Mouse (Mus musculus) lung, embryonic 14.5 days (tissue): ENCODE measurements around the gene B4galnt4. TPM values are rescaled to one million over a fixed set of nuclear protein-coding genes. Genes with fewer than 3 reads are reported as not detected.

Experiments used
- ATAC-seq: fragments of 200-750 bp; cut with Nextera tagmentation; 2 replicates; pipeline ENCODE4 v1.8.0; 2017; ENCODE audit warnings: mild to moderate bottlenecking, moderate TSS enrichment, moderate library complexity; ENCODE audit not compliant: insufficient read depth
- DNase-seq: peaks from one replicate; pipeline ENCODE4 v3.0.0-alpha.2; 2015
- H3K27ac ChIP-seq: fragments of 300-500 bp; sonication (generic); 2 replicates; pipeline ENCODE4 v1.5.1; 2014; ENCODE audit warnings: low read depth, mild to moderate bottlenecking, moderate library complexity
- H3K27me3 ChIP-seq: fragments of 300-500 bp; sonication (generic); 2 replicates; pipeline ENCODE4 v1.6.1; 2014; ENCODE audit warnings: low read length, control low read depth; ENCODE audit not compliant: insufficient read depth
- H3K36me3 ChIP-seq: fragments of 300-500 bp; sonication (generic); 2 replicates; pipeline ENCODE4 v1.6.1; 2014; ENCODE audit warnings: control low read depth; ENCODE audit not compliant: insufficient read depth
- H3K4me1 ChIP-seq: fragments of 300-500 bp; sonication (generic); 2 replicates; pipeline ENCODE4 v1.6.1; 2014; ENCODE audit warnings: antibody characterized with exemption, control low read depth; ENCODE audit not compliant: insufficient read depth
- H3K4me2 ChIP-seq: fragments of 300-500 bp; sonication (generic); 2 replicates; pipeline ENCODE4 v1.6.1; 2014; ENCODE audit warnings: mild to moderate bottlenecking
- H3K4me3 ChIP-seq: fragments of 300-500 bp; sonication (generic); 2 replicates; pipeline ENCODE4 v1.5.1; 2014; ENCODE audit warnings: low read depth, low read length
- H3K9ac ChIP-seq: fragments of 300-500 bp; sonication (generic); 2 replicates; pipeline ENCODE4 v1.6.1; 2014
- H3K9me3 ChIP-seq: fragments of 300-500 bp; sonication (generic); 2 replicates; pipeline ENCODE4 v1.6.1; 2016; ENCODE audit warnings: low read depth, low read length, control low read depth
- CTCF ChIP-seq: IDR thresholded peaks from 2 replicates; pipeline ENCODE4 v1.5.1; 2016; ENCODE audit warnings: antibody characterized with exemption, low read depth
- WGBS: fragments of 180-500 bp; shearing (Covaris S2); extraction: QIAGEN DNeasy Blood & Tissue Kit; methylation state at CpG from one replicate; pipeline ENCODE4 v1.1.7; 2014; 5-methylcytosine and 5-hydroxymethylcytosine counted together
- polyA plus RNA-seq: library from polyadenylated mRNA; unstranded; fragments of >200 nt; fragmentation: Nextera tagmentation; extraction: Ambion mirVana; gene quantifications from 2 replicates; pipeline ENCODE4 v1.2.1, GENCODE M21; 2014

Gene B4galnt4
- polyA plus RNA-seq, 1 experiment from 2014 or later, result 5.6 TPM

GRCm38 (mm10) chr7:141055785-141056184 is 5.1 kb upstream of the B4galnt4 start:
- ATAC-seq (no peak), DNase-seq (no peak)
- Histone ChIP-seq H3K27me3 (peaks cover 7% of the 10 kb centered on the region; the same call in 1 of the 2 replicates), H3K9ac (no peak overlapping the region), H3K27ac (no peak overlapping the region), H3K36me3 (no peaks in the 10 kb centered on the region), H3K4me2 (no peak overlapping the region), H3K9me3 (no peaks in the 10 kb centered on the region), H3K4me3 (no peak overlapping the region), H3K4me1 (peaks cover 5% of the 10 kb centered on the region; the same call in 1 of the 2 replicates)
- WGBS, result 81% methylated on average over 4 of the region's 4 CpGs
- peak; percentile 11; the same call in 1 of the 2 replicates for TF ChIP-seq CTCF

- no peaks in the 10 kb centered on the region for H3K9me3 ChIP-seq
- peaks cover 9% of the 10 kb centered on the region; the same call in 1 of the 2 replicates for H3K27me3 ChIP-seq
- no peak overlapping the region for H3K27ac ChIP-seq
- H3K4me2 ChIP-seq, result no peak overlapping the region
- H3K4me3 ChIP-seq, result no peak overlapping the region
- WGBS, result 83% methylated on average over 6 of the region's 6 CpGs
- H3K9ac ChIP-seq, result no peak overlapping the region
- DNase-seq (no peak), ATAC-seq (no peak)
- peaks cover 12% of the 10 kb centered on the region for H3K4me1 ChIP-seq
- no peaks in the 10 kb centered on the region for H3K36me3 ChIP-seq
- TF ChIP-seq CTCF, result no peak
Measured at GRCm38 (mm10) chr7:141056976-141057375, 3.9 kb upstream of the B4galnt4 start.

GRCm38 (mm10) chr7:141057541-141057940 is 3.4 kb upstream of the B4galnt4 start:
- no peak for TF ChIP-seq CTCF
- no peak for DNase-seq
- H3K9me3 ChIP-seq, result no peaks in the 10 kb centered on the region
- H3K4me3 ChIP-seq, result no peak overlapping the region
- WGBS, result 95% methylated on average over 1 of the region's 1 CpGs
- no peak for ATAC-seq
- H3K36me3 ChIP-seq, result no peaks in the 10 kb centered on the region
- H3K9ac ChIP-seq, result no peak overlapping the region
- H3K4me2 ChIP-seq, result no peak overlapping the region
- H3K4me1 ChIP-seq, result peaks cover 13% of the 10 kb centered on the region
- H3K27me3 ChIP-seq, result peaks cover 9% of the 10 kb centered on the region; the same call in 1 of the 2 replicates
- no peak overlapping the region for H3K27ac ChIP-seq

- no peaks in the 10 kb centered on the region for H3K9me3 ChIP-seq
- H3K4me3 ChIP-seq, result no peak overlapping the region
- no peak for DNase-seq
- peaks cover 13% of the 10 kb centered on the region for H3K4me1 ChIP-seq
- no peak overlapping the region for H3K4me2 ChIP-seq
- ATAC-seq, result no peak
- WGBS, result 92% methylated on average over 14 of the region's 14 CpGs
- TF ChIP-seq CTCF, result no peak
- H3K9ac ChIP-seq, result no peak overlapping the region
- peaks cover 9% of the 10 kb centered on the region; the same call in 1 of the 2 replicates for H3K27me3 ChIP-seq
- no peak overlapping the region for H3K27ac ChIP-seq
- no peaks in the 10 kb centered on the region for H3K36me3 ChIP-seq
Measured at GRCm38 (mm10) chr7:141058601-141059341, 2.1 kb upstream of the B4galnt4 start.

DNA sequence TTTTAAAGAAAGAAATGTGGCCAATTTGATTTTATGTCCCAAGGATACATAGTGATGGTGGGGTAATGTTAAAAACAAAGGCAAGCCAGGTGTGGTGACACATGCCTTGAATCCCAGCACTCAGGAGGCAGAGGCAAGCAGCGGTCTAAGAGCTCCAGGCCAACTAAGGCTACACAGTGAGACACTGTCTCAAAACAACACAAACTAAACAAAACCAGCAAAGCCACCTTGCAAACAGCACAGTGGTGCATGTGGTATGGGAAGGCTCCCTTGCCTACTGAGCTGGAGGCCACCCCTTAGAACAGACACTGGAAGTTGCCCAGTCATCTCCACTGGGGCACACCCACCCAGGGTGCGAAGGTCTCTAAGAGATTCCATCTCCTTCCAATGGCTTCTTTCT is 975 bp upstream of the B4galnt4 start:
- Histone ChIP-seq H3K9me3 (no peaks in the 10 kb centered on the region), H3K27ac (no peak overlapping the region), H3K4me1 (peaks cover 13% of the 10 kb centered on the region), H3K36me3 (0 out of 2 replicates have a peak, but pooled peaks cover 8% of the 10 kb centered on the region), H3K4me3 (peak overlapping the region; percentile 70; the same call in 1 of the 2 replicates), H3K9ac (no peak overlapping the region), H3K4me2 (peak overlapping the region; percentile 96), H3K27me3 (peaks cover 9% of the 10 kb centered on the region; the same call in 1 of the 2 replicates)
- 55% methylated on average over 2 of the region's 2 CpGs for WGBS
- DNase-seq (no peak), ATAC-seq (no peak)
- no peak for TF ChIP-seq CTCF

DNA sequence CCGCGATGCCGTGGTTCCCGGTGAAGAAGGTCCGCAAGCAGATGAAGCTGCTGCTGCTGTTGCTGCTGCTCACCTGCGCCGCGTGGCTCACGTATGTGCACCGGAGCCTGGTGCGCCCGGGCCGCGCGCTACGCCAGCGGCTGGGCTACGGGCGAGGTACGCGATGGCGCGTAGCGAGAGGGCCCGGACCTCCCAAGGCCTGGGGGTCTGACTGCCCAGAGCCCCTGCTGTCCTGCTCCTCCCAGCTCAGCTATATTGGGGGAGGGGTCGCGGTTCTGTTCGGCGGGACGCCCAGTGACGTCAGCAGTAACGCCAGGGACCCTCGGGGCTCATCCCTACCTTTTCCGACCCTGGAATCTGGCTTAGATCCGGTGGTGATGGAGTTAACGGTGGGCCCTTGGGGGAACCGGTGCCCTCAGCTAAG is 377 bp downstream of the B4galnt4 start:
- WGBS, result under 1% methylated on average over 37 of the region's 37 CpGs
- Histone ChIP-seq H3K27ac (no peak overlapping the region), H3K4me3 (peak overlapping the region; percentile 70), H3K27me3 (peaks cover 9% of the 10 kb centered on the region; the same call in 1 of the 2 replicates), H3K9ac (peak overlapping the region; percentile 82), H3K4me2 (peak overlapping the region; percentile 96), H3K36me3 (0 out of 2 replicates have a peak, but pooled peaks cover 15% of the 10 kb centered on the region), H3K9me3 (no peaks in the 10 kb centered on the region), H3K4me1 (peaks cover 13% of the 10 kb centered on the region)
- no peak for TF ChIP-seq CTCF
- peak; percentile 61 for ATAC-seq
- peak; percentile 35 for DNase-seq

GRCm38 (mm10) chr7:141062525-141062924 is 1.6 kb downstream of the B4galnt4 start:
- DNase-seq, result no peak
- Histone ChIP-seq H3K36me3 (peaks cover 18% of the 10 kb centered on the region; the same call in 1 of the 2 replicates), H3K27me3 (peaks cover 9% of the 10 kb centered on the region; the same call in 1 of the 2 replicates), H3K9ac (no peak overlapping the region), H3K27ac (no peak overlapping the region), H3K4me3 (no peak overlapping the region), H3K4me2 (no peak overlapping the region), H3K9me3 (no peaks in the 10 kb centered on the region), H3K4me1 (peaks cover 13% of the 10 kb centered on the region)
- no peak for TF ChIP-seq CTCF
- ATAC-seq, result no peak
- WGBS, result 71% methylated on average over 7 of the region's 7 CpGs
